Mouse (Mus musculus): Measurements from ENCODE around the gene Dcun1d3. TPM values are rescaled to one million over a fixed set of nuclear protein-coding genes. Genes with fewer than 3 reads are reported as not detected.
A peak's percentile ranks its signal among the peaks of the same experiment; 100 is the strongest.

Gene Dcun1d3
- total RNA-seq (2017), result 16.2 and 20.5 TPM in 2 replicates

DNA sequence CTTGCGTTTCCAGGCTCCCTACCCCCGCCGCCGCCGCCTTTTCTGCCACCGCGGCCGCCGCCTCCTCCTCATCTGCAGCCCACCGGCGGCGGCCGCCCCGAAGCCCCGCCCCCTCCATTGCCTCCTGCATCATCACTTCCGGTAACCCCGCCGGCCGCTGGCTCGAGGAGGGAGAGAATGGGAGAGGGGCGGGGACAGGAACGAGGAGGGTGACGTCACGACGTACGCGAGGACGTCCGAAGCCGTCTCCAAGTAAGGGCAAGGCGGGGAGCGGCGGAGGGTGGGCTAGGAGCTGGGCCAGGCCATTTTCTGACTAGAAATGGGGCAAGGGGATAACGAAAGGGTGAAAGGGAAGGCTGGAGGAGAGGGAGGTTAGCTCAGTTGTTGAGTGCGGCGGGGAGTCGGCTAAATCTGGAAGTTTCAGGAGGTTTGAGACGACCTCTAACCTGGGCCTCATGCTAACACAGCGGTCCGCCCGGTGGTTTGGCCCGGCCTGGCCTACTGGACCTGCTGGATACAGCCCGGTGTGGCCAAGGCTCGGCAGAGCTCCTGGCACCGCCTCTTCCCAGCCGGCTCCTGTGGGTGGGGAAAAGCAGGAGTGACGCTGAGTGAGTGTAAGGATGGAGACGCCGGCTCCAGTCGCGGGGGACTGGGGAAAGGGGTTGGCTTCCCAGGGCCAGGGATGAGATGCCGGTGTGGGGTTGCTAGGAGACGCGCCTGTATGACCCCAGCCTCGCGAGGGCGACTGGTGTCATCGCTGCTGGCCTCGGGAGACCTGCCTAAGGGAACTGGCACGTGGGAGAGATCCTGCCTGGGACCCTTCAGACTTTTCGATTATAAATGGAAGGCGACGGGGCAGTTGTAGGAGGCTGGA, at the start of gene Dcun1d3, which contains the start of gene Lyrm1:
Dcun1d3 (minus strand) TSS at position 660 of the 874 bp plus-strand sequence.
Lyrm1 (plus strand) TSS at position 223 of the 874 bp plus-strand sequence.
- ATAC-seq (ENCODE audit: extremely low read depth, insufficient number of reproducible peaks, low FRiP score, poor library complexity, severe bottlenecking), result peak; percentile 98

DNA sequence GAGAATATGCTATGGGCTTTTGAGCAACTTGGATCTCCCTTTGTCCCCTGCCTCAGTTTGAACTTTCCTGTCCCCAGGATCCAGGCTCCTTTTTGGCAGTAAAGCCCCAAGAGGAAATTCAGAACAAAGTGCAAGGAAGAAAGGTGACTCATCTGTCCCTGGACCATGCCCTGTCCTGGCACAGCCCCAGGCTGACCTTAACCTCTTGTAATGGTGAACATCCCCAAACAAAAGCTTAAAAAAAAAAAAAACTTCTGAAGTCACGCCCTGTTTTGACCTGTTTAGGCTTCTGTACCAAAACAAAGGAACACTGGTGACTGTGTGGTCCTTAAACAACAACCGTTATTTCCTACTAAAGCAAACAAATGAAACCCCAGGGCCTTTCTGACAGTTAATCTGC, 45.5 kb upstream of the Dcun1d3 start:
- ATAC-seq (ENCODE audit: extremely low read depth, insufficient number of reproducible peaks, low FRiP score, poor library complexity, severe bottlenecking), result no peak

- no peak for ATAC-seq (ENCODE audit: extremely low read depth, insufficient number of reproducible peaks, low FRiP score, poor library complexity, severe bottlenecking)
These were observed 40.9 kb upstream of the Dcun1d3 start for GRCm38 (mm10) chr7:119937036-119937435.

- no peak for ATAC-seq (ENCODE audit: extremely low read depth, insufficient number of reproducible peaks, low FRiP score, poor library complexity, severe bottlenecking)
These were observed 40.2 kb upstream of the Dcun1d3 start for GRCm38 (mm10) chr7:119936321-119936720.

DNA sequence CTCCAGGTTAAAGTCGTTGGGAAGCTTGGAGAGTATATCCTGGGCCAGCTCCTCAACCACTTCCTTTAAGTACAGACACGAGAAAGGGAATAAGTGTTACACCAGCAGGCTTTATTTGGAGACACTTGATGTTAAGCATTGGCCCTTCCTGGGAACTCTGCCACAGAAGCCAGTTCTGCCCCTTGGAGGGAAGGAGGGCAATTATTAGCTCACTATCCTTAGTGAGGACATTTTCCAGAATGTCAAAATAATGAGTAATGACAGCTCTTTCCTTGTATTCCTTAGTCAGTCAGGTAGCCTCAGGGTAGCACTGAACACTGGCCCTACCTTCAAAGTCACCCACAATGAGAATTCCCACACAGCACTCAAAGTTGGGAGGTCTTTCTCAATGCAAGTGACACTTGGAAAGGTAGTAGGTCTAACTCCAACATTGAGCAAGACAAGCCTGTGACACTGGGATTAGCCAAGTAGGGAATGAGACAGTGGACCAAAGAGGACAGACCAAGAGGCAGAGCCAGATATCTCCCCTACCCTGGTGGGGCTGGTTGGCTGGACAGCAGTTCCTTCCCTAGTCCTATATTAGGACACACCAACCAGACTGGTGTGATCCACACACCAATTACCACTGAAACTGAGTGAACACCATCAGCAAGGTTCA, 32.8 kb upstream of the Dcun1d3 start:
- no peak for ATAC-seq (ENCODE audit: extremely low read depth, insufficient number of reproducible peaks, low FRiP score, poor library complexity, severe bottlenecking)

DNA sequence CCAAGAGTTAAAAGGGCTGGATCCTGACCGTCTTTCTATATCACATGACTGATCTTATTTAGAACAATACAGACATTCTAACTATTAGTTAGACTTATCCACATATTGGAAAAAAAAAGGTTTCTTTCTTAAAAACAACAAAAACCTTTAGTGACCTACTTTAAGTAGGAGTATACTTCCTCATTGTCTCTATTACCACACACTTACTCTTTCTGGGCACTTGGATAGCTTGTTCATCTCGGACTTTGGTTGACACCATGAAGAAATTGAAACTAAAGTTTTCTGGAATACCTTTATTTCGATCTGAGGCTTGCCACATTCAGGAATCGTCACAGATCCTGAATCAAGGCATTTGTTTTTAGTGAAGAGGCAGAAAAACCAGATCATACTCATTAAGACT, 25.0 kb upstream of the Dcun1d3 start:
- no peak for ATAC-seq (ENCODE audit: extremely low read depth, insufficient number of reproducible peaks, low FRiP score, poor library complexity, severe bottlenecking)

GRCm38 (mm10) chr7:119920457-119920856, 24.4 kb upstream of the Dcun1d3 start:
- ATAC-seq (ENCODE audit: extremely low read depth, insufficient number of reproducible peaks, low FRiP score, poor library complexity, severe bottlenecking), result no peak

- ATAC-seq (ENCODE audit: extremely low read depth, insufficient number of reproducible peaks, low FRiP score, poor library complexity, severe bottlenecking), result no peak
These were observed 15.6 kb upstream of the Dcun1d3 start for GRCm38 (mm10) chr7:119911727-119912126.

DNA sequence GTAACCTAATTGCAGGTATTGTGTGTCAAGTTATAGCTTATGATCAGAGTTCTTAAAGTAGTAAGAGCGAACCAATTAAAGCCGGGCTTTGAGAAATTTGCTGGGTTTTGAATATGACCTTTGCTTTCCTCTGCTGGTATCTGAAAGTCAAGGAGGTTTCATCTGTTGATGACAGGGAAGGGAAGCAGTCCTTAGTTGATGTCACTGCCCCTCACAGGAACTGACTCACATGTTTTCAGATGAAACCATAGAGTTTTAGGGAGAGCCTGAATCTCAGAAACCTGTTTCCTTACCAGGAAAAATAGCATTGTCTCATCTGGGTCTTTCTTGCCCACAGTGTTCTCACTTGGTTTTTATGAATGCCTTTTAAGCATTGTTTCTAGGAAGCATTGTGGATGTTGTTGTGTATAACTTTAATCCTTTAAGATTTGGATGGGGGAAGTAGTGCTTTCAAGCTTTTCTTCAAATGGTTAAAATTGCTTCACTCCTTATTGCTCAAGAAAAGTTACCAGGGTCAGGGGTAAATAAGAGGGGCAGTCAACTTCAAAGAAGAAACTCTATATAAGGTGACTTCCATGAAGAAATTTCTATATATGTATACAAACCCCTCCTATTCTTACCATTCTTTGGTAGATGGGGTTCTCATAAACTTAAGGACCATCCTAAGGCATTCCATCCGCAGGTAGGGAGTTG, 10.6 kb upstream of the Dcun1d3 start:
- ATAC-seq (ENCODE audit: extremely low read depth, insufficient number of reproducible peaks, low FRiP score, poor library complexity, severe bottlenecking), result no peak

GRCm38 (mm10) chr7:119899386-119900057, 3.4 kb upstream of the Dcun1d3 start:
- ATAC-seq (ENCODE audit: extremely low read depth, insufficient number of reproducible peaks, low FRiP score, poor library complexity, severe bottlenecking), result no peak

GRCm38 (mm10) chr7:119898247-119898856, 2.3 kb upstream of the Dcun1d3 start:
- ATAC-seq (ENCODE audit: extremely low read depth, insufficient number of reproducible peaks, low FRiP score, poor library complexity, severe bottlenecking), result no peak

DNA sequence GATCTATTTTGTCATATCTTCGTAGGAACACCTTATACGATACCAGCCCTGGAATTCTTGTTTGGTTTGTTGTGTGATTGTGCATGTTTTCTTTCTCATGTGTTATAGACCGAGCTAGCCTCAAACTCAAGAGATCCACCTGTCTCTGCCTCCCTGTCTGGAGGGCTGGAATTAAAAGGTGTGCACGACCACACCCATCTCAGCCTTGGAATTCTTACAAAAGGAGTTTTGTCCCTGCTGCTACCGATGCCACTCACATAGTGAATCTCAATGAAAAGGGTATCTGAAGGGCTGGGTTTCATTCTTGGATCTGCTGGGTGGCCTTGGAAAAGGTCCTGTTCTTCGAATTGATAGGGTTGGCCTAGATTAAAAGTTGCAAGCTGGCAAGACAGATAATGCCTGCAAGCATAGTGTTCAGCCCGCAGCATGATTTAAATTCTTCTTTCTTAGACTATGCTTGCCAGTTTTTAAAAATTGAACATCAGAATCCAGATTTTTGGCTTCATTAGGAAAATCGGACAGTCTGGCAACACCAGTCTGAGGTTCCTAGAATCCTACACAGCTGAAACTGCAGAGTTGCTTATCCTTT, 1.5 kb upstream of the Dcun1d3 start:
- ATAC-seq (ENCODE audit: extremely low read depth, insufficient number of reproducible peaks, low FRiP score, poor library complexity, severe bottlenecking), result no peak

- ATAC-seq (ENCODE audit: extremely low read depth, insufficient number of reproducible peaks, low FRiP score, poor library complexity, severe bottlenecking), result no peak
These were observed 1.1 kb downstream of the Dcun1d3 start for GRCm38 (mm10) chr7:119894818-119895544.

GRCm38 (mm10) chr7:119892742-119893141, 3.4 kb downstream of the Dcun1d3 start:
- ATAC-seq (ENCODE audit: extremely low read depth, insufficient number of reproducible peaks, low FRiP score, poor library complexity, severe bottlenecking), result no peak

DNA sequence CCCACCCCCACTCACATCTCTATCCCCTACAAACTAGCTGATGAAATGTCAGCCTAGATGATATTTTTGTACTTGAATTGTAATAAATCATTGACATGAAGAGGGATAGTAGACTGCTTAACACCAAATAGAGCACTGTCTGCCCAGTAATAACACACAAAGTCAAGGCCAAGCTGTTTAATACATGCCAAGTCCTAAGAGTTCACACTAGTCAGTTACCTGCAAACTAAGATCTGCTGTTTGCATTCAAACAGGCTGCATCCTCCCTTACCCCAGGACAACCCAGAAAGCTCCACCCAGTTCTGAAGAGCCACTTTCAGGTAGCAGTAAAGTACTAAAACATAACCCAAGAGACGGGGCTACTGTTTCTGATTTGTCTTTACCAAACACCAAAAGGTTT, 3.9 kb downstream of the Dcun1d3 start:
- no peak for ATAC-seq (ENCODE audit: extremely low read depth, insufficient number of reproducible peaks, low FRiP score, poor library complexity, severe bottlenecking)

DNA sequence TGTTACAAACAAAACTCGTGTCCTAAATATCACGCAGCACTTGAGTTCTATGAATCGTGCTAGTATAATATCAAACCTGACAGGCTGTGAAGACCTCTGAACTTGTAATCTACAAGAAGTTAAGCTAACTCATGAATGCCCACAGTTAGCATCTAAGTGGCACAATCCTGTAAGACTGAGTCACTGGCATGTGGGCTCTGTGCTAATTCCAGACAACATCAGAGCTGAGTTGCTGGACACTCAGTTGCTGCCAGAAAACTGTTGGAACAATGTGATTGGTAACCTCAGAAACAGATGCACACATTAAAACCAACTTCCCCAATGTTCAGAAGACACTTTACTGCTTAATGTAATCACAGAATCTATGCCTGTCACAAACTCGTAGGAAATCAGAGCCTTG, 8.2 kb downstream of the Dcun1d3 start:
- no peak for ATAC-seq (ENCODE audit: extremely low read depth, insufficient number of reproducible peaks, low FRiP score, poor library complexity, severe bottlenecking)

- ATAC-seq (ENCODE audit: extremely low read depth, insufficient number of reproducible peaks, low FRiP score, poor library complexity, severe bottlenecking), result no peak
These were observed 14.9 kb downstream of the Dcun1d3 start for GRCm38 (mm10) chr7:119881229-119881628.

GRCm38 (mm10) chr7:119880345-119880744, 15.8 kb downstream of the Dcun1d3 start:
- no peak for ATAC-seq (ENCODE audit: extremely low read depth, insufficient number of reproducible peaks, low FRiP score, poor library complexity, severe bottlenecking)
